Mouse (Mus musculus): ENCODE results near the gene P2ry12.

Gene P2ry12

DNA sequence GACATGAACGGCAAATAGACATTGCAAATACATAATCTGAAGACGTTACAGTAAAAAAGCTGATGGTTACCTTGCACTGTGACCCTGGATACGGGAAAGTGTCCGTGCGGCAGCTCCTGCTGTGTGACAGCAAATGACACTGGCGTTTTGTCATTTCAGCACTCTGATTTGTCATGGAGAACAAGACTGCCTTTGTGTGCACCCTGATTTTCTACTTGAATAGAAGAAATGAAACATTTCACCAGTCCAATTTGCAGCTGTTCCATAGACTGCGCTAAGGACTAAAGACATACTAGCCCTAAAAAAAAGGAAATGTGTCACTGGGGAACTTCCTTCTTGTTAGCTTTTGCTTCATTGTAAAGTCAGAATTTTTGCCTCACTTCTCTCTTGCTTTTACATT, at the start of gene P2ry12:
P2ry12 (minus strand) TSS at position 168 of the 400 bp plus-strand sequence.
- in situ Hi-C loops (cut with MboI; ENCODE audit: unreplicated experiment in 2 of 2) = loop anchor here in 1 of 2 experiments (5.0 kb wide), 1 partner anchor 35 kb away; no protein-coding TSS in a partner anchor

DNA sequence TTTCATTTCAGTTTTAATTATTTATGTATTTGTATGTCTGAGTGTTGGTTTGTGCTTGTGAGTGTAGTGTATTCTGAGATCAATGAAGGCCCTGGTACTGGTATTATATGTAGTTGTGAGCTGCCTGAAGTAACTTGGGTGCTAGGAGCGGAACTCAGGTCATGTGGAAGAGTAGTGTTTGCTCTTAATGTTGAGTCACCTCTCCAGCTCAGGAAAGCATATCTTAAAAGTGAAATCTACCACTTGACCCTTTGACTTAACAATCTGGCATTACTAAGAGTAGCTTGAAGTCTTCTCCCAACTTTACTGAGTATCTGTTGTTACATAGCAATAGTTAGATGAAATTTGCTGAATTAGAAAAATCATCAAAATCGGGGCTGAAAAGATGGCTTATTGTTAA, 42.8 kb upstream of the P2ry12 start:
- in situ Hi-C loops (cut with MboI; ENCODE audit: unreplicated experiment in 2 of 2) = no loop called here

- in situ Hi-C loops (cut with MboI; ENCODE audit: unreplicated experiment in 2 of 2) = no loop called here
Measured at GRCm38 (mm10) chr3:59304944-59305343, 42.3 kb upstream of the P2ry12 start.

DNA sequence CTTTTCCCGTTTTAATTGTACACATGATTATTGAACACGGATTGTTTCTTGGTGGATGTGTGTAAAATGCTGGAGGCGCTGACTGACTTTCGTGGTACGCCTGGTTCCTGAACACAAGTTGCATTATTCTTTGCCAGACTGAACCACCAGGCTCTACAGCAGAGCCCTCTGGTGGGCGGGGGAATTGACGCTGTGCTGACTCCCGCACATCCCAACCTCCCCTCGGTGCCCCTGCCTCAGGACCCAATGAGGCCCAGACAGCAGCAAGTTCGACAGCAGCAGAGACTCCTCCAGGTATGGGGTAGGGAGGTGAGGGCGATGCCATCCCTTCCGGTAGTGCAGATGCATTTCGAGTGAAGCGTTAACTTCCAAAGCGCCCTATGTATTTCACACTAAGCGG, 35.0 kb upstream of the P2ry12 start:
- in situ Hi-C loops (cut with MboI; ENCODE audit: unreplicated experiment in 2 of 2) = no loop called here

GRCm38 (mm10) chr3:59296563-59297130, 34.0 kb upstream of the P2ry12 start:
- in situ Hi-C loops (cut with MboI; ENCODE audit: unreplicated experiment in 2 of 2) = no loop called here

GRCm38 (mm10) chr3:59295699-59296562, 33.3 kb upstream of the P2ry12 start:
- in situ Hi-C loops (cut with MboI; ENCODE audit: unreplicated experiment in 2 of 2) = no loop called here

- in situ Hi-C loops (cut with MboI; ENCODE audit: unreplicated experiment in 2 of 2) = no loop called here
Measured at GRCm38 (mm10) chr3:59293437-59294199, 30.9 kb upstream of the P2ry12 start.

- in situ Hi-C loops (cut with MboI; ENCODE audit: unreplicated experiment in 2 of 2) = no loop called here
Measured at GRCm38 (mm10) chr3:59290551-59290950, 27.9 kb upstream of the P2ry12 start.

GRCm38 (mm10) chr3:59278620-59279019, 15.9 kb upstream of the P2ry12 start:
- in situ Hi-C loops (cut with MboI; ENCODE audit: unreplicated experiment in 2 of 2) = no loop called here

DNA sequence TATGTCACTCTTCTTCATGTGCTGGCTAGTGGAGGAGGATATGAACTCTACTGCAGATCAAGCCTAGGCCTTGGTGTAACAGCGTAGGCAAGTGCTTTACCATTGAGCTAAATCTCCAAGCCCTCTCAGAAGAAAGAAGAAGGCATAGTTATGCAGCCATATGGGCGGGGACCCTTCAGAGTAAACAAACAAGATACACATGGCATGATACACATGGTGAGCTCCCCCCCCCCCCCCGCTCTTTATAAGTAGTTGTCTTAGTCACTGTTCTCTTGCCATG, 15.5 kb upstream of the P2ry12 start:
- in situ Hi-C loops (cut with MboI; ENCODE audit: unreplicated experiment in 2 of 2) = no loop called here

DNA sequence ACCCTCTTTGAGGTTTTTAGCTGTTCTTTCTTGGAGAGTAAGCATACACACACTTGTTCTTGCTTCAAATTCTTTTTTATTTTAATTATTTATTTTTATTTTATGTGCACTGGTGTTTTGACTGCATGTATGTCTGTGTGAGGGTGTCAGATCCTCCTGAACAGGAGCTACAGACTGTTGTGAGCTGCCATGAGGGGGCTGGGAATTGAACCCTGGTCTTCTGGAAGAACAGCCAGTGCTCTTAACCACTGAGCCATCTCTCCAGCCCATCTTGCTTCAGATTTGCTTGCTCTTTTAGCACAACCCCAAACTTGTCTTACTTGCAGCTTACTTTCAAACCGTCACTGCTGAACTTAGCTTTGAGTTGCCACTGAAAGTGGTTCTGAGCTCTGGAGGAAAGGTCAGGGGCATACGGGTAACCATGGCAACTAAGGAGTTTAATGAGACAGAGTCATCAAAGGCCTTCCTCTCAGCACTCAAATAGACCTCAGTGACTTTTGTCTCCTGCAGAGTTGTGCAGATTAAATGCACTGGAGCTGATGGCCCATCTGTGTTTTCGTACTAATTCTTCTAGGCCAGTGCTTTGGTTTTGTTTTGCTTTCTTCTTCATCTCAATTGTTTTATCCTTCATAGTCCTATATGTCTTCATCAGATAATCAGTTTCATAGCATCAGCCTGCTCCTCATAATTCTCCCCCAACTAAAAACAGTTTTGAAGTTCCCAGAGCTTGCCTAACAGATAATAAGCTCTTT, 15.0 kb upstream of the P2ry12 start:
- in situ Hi-C loops (cut with MboI; ENCODE audit: unreplicated experiment in 2 of 2) = no loop called here

GRCm38 (mm10) chr3:59270811-59271210, 8.1 kb upstream of the P2ry12 start:
- in situ Hi-C loops (cut with MboI; ENCODE audit: unreplicated experiment in 2 of 2) = no loop called here

DNA sequence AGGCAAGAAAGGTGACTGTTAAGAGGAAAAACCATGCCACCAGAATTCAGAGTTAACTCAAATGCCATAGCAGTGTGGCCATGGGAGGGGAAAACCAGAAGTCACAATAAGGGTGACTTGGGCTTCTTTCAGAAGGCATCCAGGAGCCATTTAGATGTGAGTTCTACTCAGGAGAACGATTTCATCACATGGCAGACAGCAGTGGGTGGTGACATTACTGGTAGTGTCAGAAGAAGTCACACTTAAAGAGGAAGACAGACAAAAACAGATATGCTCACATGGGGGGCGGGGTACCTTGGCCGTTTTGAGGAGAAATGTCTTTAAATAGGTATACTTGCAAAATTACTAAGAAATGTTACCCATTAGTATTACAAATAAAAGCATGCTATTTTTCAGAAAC, 1.3 kb upstream of the P2ry12 start:
- in situ Hi-C loops (cut with MboI; ENCODE audit: unreplicated experiment in 2 of 2) = loop anchor here in 1 of 2 experiments (5.0 kb wide), 1 partner anchor 37 kb away; no protein-coding TSS in a partner anchor

DNA sequence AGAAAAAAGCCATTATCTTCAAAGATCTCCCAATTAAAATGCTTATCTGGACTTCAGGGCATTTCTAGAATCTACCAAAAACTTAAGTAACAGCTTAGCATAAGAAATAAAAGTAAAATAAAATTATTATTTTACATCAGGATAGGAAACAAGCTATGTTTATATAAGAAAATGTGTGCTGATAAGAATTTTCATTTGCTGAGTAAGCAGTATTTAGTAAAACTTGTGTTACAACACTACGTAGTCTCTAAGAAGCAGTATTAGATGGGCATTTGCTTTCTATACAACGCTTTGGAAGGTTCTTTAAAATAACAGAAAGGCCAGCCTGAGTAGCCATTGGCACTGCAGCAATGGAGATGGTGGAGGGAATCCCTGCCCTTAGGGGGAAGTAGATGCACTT, 746 bp upstream of the P2ry12 start:
- in situ Hi-C loops (cut with MboI; ENCODE audit: unreplicated experiment in 2 of 2) = loop anchor here in 1 of 2 experiments (5.0 kb wide), 1 partner anchor 36 kb away; no protein-coding TSS in a partner anchor

DNA sequence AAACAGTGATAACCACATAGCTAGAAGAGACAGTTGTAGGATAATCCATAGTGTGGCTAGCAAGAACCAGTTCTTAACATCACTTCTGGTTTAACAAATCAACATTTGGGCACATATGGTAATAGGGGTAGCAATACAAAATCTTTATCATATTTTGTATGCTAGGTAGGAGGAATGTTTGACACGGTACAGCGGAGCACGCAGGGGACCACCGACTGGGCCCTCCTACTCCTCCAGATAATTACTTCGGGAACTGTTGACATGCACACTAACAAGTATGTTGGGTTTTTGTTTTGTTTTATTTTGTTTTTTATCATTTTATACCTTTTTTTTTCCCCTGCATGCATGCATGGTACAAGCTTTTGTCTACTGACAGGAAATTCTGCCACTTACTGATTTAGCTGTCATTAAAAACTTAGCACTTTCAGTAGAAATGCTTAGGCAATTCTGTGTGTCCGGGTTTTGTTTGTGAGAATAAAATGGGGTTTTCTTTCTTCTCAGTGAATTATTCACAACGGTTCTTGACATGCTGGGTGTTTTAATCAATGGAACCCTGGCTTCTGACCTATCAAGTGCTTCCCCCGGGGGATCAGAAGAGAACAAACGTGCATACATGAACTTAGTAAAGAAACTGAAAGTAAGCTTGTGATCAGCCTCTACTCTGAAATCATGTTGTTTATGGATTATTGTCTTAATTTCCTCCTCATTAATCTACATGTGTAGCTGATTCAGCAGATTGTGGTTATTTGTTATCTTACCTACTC, 780 bp downstream of the P2ry12 start:
- in situ Hi-C loops (cut with MboI; ENCODE audit: unreplicated experiment in 2 of 2) = loop anchor here in 1 of 2 experiments (5.0 kb wide), 1 partner anchor 35 kb away; no protein-coding TSS in a partner anchor

DNA sequence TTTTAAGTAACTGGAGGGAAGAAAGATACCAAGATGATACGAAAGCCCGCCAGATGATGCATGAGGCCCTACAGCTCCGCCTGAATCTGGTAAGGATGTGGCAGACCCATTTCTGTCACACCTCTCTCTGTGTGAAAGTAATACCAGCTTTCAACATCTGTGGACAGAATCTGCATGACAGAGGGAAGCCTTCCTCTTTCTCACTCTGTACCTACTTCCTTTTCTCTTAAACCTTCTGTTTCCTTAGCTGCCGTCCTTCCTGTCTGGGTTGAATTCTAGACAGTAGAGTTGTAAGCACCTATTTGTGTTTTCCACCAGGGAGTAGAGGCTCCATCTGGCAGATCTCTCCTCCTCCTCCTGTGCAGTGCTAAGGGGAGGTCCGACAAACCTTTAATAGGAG, 1.9 kb downstream of the P2ry12 start:
- in situ Hi-C loops (cut with MboI; ENCODE audit: unreplicated experiment in 2 of 2) = loop anchor here in 1 of 2 experiments (5.0 kb wide), 1 partner anchor 33 kb away; no protein-coding TSS in a partner anchor

- in situ Hi-C loops (cut with MboI; ENCODE audit: unreplicated experiment in 2 of 2) = no loop called here
Measured at GRCm38 (mm10) chr3:59257740-59258664, 4.7 kb downstream of the P2ry12 start.

DNA sequence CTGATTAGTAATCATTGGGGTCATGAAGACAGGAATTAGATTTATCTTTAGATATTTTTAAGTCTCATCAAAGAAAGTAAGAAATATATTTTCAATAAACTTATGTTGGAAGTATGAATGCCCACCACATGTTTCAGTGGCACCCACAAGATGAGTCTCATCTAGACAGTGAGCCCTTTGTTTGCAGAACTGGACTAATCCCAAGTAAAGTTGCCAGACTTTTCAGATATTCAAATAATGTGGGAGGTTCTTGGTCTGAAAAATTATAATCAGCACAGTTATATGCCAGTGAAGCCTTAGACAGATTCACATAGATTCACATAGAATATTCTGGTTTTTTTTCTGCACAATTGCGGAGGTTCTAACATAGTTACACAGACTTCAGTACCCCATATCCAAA, 12.2 kb downstream of the P2ry12 start:
- in situ Hi-C loops (cut with MboI; ENCODE audit: unreplicated experiment in 2 of 2) = no loop called here

GRCm38 (mm10) chr3:59248031-59248430, 14.6 kb downstream of the P2ry12 start:
- in situ Hi-C loops (cut with MboI; ENCODE audit: unreplicated experiment in 2 of 2) = loop anchor here in 1 of 2 experiments (25.0 kb wide), 1 partner anchor 711 kb away; the partner anchor contains the start of genes Eif2a and Serp1
